Mouse (Mus musculus) embryonic stem cell, embryonic (primary cell): Measurements from ENCODE around the gene Efna5.

Experiments used
- CTCF ChIA-PET, 4 experiments: fragments of 300-600 bp in 2 of 4; fragments of 350-600 bp in 2 of 4; sonication (Branson Sonifier 250); formaldehyde crosslinking; loops; one replicate each; lab custom pipeline; 2022; ENCODE audit warnings: inconsistent platforms in 2 of 4; lab: Charles Lee
- POLR2A ChIA-PET, 4 experiments: fragments of 300-600 bp in 2 of 4; fragments of 350-600 bp in 2 of 4; sonication (Branson Sonifier 250); formaldehyde crosslinking; loops; one replicate each; lab custom pipeline; 2022; ENCODE audit warnings: antibody characterized with exemption in 4 of 4, inconsistent platforms in 1 of 4; lab: Charles Lee

Gene Efna5

DNA sequence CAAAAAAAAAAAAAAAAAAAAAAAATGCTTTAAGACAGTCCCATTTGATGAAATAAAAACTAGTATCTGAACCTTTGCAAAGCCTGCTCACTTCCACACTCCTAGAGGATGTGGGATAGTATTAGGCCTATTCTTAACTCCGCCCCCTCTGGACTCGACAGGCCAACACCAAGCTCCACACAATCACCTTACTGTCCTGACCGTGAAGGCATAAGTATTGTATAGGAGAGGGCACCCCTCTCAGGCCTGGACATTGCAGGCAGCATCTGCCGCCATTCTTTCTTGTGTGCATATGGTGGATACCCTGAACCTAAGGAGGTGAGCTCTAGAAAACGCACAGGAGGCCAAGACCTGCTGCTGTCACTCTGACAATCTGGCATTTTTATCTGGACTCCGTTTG, 274.4 kb downstream of the Efna5 start:
- POLR2A ChIA-PET, result interaction anchor here in 1 of 4 experiments (0.7 kb wide), 1 partner anchor 324 kb away, joined by 7 read pairs; no protein-coding TSS in a partner anchor
- CTCF ChIA-PET, result interaction anchor here in 1 of 4 experiments (0.6 kb wide), 1 partner anchor 29 kb away, joined by 3 read pairs; no protein-coding TSS in a partner anchor

DNA sequence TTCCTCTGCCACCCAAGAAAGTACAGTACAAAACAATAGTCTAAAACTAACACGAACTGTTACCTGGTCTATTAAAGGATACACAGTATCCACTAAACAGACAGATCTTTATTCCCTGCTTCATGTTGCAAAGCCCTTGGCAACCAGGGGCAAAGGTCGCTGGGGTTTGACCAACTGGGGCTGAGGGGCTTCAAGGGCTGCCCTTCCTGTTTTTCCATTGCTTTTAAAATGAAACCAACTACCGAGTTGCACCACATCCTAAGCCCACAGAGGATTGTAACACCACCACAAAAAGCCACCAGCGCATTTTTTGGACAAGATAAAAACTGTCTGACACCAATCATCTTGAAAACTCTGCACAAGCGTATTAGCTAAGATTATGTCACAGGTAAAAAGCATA, 276.8 kb downstream of the Efna5 start:
- POLR2A ChIA-PET, result no interaction called here
- CTCF ChIA-PET, result no interaction called here

DNA sequence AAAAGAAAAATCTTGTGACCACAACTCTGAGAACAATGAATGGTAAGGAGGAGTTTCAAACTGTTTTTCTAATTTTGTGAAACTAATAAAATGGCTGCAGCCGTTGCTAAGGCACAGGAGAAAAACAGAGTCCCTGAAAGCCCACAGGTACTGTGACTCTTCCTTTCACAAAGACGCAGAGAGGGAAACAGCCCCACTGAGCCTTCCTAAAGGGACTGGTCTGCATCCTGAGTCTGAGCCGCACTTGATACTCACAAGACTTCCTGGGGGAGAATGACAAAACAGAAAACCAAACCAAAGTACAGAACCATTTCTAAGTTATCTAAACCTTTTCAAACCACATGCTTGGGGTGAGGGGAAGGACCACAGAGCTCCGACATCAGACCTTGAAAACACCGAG, 277.5 kb downstream of the Efna5 start:
- ChIA-PET CTCF (no interaction called here), POLR2A (no interaction called here)

DNA sequence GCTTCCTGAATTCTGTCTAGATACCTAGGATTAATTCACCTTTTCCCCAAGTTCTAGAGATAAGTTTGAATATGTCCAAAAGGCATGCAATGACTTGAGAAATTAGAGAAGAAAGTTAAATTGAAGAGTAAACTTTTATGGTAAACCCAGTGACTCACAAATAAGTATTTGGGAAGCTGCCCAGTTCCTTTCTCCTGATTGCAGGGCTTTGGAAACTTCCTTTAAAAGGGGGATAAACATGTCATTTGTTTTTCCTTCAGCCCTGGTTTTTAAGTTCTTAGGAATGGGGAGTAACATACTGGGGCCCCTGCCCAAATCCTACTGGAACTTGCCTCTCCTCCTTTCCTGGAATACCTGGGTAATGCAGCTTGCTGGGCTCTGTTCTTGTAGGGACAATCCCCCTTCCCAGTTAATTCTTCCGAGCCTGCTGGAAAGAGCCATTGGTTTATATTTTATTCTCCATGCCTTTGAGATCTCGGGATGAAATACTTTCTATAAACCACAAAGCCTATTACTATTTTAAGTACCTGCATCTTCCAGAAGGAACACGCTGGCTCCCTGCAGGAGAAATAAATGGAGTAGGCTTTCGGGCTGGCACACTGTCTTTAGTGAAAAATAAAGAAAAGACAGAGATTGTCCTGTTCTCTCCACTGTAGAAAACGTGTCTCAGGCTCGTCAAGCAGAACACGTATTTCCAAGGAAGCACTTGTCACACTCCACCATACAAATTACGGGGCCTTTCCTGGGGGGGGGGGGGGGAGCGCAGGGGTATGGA, 282.2 kb downstream of the Efna5 start:
- ChIA-PET POLR2A (no interaction called here), CTCF (no interaction called here)

DNA sequence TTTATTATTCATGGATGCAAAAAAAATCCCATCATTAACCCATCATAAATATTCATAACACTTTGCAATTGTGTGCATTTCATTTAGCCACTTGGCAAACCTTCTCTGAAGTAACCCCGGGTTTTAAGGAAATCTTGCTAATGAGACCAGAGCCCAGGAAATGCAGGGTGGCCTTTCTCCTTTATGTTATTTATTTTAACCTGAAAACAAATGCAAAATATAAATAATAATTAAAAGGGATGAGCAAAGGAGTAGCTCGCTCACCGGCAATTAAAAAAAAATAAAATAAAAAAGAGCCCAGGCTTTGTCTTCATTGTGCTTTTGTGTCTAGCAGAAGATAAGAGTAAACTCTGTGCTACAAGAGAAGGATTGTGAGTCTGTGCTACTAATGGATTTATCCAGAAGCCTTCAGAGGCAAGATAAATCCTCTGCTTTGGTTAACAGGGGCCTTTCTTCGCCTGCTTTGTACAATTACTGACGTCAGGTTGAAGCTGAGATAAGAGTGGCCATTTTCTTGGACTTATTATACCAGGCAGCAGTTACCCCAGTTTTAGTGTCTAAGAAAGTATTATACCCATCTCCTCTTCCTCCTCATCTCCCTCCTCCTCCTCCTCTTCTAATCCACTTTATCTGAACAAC, 288.6 kb downstream of the Efna5 start:
- POLR2A ChIA-PET, result interaction anchor here in 1 of 4 experiments (0.5 kb wide), 1 partner anchor 253 kb away, joined by 3 read pairs; no protein-coding TSS in a partner anchor

DNA sequence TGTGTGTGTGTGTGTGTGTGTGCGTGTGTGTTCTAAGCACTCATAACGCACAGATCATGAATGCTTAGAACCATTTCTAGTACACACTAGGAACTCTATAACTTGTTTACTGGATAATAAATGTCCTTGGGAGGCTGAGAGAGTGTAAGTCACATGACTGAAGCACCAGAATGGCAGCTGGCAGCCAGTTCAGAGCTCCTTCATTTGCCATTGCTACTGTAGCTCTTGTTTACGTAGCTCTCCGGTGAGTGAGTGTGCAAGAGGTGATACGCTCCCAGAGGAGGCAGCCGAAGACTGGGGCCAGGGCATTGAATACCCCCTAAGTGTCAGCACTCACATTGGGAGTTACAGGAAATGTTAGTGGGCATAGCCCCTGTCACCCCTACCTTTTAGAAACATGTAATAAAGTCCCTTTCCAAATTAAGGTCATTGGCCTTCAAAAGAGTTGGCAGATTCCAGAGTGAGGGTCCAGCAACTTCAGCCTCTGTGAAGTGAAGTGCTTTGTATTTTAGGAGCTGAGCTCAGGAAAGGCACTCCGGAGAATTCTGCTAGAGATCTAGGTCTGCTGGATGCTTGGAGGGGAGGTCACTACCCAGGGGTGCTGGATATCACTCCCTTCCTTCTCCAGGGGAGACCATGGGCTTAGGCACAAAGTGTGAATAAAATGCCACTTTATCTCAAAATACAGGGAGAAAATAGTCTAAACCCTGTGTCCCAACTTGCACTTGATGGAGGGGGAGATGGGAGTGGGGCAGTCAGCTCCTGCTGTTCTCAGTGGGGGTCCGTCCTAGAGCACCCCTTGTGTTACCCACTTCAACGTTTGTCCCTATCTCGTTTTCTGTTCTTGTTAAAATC, 289.3 kb downstream of the Efna5 start:
- ChIA-PET CTCF (interaction anchor here in 1 of 4 experiments (0.5 kb wide), 1 partner anchor 738 kb away, joined by 8 read pairs; no protein-coding TSS in a partner anchor), POLR2A (interaction anchor here in 1 of 4 experiments (0.5 kb wide), 1 partner anchor 254 kb away, joined by 3 read pairs; no protein-coding TSS in a partner anchor)

More for the DNA sequence above, 288.6 kb downstream of the Efna5 start:
- CTCF ChIA-PET, result no interaction called here

DNA sequence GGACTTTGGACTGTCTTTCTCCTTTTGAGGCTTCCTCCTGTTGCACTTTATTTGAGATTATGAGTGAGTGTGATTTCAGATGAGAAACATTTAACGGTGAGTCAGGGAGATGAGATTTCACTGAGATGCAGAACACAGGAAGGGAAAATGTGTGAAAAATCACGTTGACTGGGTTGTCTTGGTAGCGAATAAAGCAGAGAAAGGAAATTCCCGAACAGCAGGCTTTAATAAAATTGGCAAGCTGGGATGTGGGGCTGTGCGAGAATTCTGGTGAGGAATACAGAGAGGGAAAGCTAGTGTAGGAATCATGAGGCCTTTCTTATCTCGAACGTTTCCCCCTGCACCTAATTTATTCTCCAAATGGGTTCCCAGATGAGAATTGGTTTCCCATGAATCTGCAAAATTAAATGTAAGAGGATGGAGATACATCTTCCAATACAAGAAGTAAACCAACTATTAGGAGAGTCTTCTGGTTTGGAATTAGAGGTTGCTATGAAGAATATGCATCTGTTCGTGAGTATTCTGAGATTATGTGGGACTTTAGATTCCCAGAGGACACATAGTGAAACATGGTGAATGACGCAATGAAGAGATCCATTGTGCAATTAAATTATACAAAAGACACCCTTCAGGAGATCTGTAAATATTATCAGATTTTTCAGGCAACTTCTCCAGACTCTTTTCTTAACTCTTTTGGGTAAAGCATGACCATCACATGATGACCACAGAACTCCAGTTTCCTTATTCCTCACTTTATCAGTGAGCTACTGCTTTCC, 290.2 kb downstream of the Efna5 start:
- POLR2A ChIA-PET, result no interaction called here
- CTCF ChIA-PET, result interaction anchor here in 1 of 4 experiments (0.5 kb wide), 1 partner anchor 737 kb away, joined by 8 read pairs; no protein-coding TSS in a partner anchor

DNA sequence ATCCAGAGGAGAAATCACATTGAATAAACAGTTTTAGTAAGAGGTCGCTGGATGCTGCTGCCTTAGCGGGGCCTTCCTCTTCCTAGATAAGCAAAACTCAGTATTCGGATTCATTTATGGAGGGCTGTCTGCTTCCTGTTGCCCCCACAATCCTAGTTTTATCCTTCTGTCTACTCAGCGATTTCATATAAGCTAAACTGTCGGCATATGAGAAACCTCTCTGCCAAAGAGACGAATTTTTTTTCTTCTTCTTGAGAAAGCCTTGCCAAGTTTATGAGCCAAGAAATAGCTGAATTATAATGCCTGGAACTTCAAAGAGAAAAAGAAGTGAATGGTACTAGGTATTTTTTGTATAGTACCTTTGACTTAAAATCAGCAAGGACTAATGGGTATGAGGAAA, 301.0 kb downstream of the Efna5 start:
- CTCF ChIA-PET, result interaction anchor here in 1 of 4 experiments (0.6 kb wide), 1 partner anchor 310 kb away, joined by 7 read pairs; no protein-coding TSS in a partner anchor
- POLR2A ChIA-PET, result no interaction called here

DNA sequence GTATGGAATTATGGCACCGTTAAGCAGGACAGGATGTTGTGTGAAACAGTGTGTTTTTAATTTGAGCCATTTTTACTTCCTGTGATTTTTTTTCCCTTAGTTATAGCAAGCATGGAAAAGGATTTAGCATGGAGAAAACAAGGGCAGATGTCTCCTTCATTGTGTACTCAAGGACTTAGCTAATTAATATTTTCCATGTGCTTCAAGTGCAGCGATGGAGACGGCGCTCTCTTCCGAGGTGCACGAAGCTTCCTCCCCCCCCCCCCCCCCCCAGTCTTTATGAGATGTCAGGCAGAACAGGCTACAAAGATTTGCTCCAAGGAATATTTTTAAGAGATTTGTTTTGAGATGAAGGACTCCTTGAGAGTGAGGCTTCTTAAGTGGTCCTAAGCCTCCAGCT, 301.5 kb downstream of the Efna5 start:
- CTCF ChIA-PET, result interaction anchor here in 2 of 4 experiments (0.6 kb wide), 2 partner anchors 228 to 309 kb away, joined by 3 to 7 read pairs; no protein-coding TSS in a partner anchor
- POLR2A ChIA-PET, result no interaction called here

DNA sequence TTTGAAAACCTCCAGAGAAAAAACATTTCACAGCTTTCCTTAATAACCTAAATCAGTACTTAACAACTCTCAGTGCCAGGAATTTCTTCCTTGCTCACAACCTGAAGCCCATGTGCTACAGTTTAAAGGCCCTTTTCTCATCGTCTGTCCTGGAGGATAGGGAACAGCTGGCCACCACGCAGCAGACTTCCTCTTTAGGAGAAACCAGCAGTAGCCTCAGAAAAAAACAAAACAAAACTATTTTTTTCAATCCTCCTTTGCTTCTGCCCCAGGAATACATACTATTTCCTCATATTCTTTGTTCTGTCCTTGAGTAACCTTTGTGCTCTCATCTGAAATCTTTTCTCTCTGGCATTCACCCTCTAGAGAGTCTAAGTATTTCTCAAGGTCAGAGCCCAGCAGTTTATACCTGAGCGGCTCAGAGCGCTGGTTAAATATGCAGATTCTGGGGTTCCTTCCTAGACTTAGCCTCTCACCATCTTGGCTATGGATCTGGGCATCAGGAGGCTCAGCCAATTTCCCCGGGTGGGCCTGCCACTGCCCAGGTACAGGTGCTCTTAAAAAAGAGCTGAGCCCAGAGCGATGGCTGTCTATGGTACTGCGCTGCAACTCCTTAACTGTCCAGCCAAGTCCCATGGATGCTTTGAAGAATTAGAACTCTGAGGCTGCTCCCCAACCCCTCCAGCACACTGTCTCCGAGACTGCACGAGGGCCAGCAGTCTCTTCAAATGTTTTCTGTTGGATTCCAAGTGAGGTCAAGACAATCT, 306.4 kb downstream of the Efna5 start:
- ChIA-PET POLR2A (no interaction called here), CTCF (no interaction called here)

DNA sequence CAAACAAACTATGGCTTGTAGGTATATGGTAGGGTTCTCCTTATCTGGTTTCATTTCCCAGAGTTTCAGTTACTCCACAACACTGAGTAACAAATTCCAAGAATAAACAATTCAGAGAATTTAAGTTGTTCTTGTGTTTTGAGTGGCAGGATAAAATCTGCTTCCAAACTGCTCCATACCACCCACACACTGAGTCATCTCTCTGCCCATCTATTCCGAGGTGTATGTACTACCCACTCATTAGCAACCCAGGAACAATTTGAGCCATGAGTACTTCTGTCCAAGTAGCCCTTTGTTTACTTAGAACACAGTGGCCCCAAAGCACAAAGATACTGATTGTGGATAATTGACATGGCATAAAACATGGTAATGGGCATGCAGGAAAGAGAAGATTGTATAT, 311.0 kb downstream of the Efna5 start:
- CTCF ChIA-PET, result no interaction called here
- POLR2A ChIA-PET, result no interaction called here

DNA sequence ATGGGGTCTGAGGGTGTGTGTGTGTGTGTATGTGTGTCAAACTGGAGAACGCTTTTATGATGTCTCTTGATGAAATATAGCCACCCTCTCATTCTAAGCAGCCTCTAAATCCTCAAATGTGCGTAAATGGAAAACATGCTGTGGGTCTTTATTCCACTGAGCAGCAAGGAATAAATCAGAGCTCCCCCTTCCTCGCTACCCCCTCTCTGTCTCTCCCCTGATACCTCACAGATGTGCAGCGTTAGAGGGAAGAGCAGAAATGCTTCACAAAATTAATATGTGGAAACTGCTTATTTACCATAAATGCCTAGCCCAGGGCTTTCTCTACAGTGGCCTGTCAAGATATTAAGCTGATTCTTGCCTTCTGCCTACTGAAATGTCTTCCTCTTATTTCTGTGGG, 313.1 kb downstream of the Efna5 start:
- ChIA-PET CTCF (no interaction called here), POLR2A (no interaction called here)

DNA sequence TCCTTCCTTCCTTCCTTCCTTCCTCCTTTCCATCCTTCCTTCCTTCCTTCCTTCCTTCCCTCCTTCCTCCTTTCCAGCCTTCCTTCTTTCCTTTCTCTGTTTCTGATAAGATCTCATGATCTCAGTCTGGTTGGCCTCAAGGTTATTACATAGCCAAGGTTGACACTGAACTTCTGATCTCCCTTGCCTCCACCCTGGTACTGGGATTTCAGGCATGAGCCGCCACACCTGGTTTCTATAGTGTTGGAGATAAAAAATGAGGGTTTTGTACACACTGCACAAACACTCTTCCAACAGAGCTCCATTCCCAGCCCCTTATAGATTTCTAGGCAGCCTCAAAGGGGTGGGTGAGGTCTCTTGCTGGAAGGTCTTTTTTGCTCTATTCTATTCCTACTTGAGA, 315.5 kb downstream of the Efna5 start:
- ChIA-PET CTCF (no interaction called here), POLR2A (no interaction called here)

DNA sequence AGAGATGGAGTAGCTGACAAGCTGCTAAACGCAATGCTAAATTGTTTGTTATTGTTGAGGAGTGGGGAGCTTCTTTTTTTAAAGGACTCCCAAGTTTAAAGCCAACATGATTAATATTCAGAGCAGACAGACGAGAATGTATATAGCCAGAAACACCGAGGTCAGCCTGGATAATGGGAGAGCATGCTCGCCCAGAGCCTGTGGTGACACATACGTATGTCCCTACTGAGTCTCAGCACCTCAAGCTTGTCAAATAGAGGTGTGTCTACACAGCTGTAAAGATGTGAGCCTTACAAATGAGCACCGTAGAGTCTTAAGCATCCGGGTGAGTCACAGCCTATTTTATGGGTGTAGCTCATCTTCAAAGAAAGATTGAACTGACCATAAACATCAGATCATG, 318.7 kb downstream of the Efna5 start:
- ChIA-PET CTCF (no interaction called here), POLR2A (no interaction called here)

DNA sequence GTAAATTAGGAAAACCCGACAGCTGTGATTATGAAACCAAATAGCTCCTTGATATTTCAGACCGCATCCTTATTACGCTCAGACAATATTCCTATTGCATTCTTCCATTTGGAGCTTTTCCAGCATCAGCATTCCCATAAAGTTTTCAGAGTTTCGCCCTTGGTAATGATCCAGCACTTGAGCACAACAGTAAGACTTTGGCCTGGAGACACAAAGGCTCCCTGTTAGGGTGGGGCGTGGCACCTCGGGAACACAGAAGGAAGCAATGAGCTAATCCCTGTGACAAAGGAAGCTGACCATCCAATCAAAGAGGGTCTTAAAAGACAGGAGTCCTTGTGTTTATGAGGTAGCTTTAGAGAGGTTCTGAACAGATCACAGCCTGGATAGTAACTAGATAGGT, 323.9 kb downstream of the Efna5 start:
- ChIA-PET POLR2A (no interaction called here), CTCF (no interaction called here)
